Mouse (Mus musculus) lung, adult 2 months (tissue): ENCODE measurements at regions not wholly inside any gene's neighbourhood (a gene's known extent, or its start where the extent isn't known, plus 50 kb on each side); places are given as distances from the start of the nearest gene placed in this dataset.

ENCODE experiments used
- CTCF ChIP-seq: fragments of 200-500 bp; IDR thresholded peaks from 2 replicates; pipeline ENCODE4 v1.5.1; 2011; ENCODE audit warnings: mild to moderate bottlenecking, low read length, control low read depth; ENCODE audit not compliant: insufficient read depth
- POLR2A ChIP-seq: fragments of 200-500 bp; IDR thresholded peaks from 2 replicates; pipeline ENCODE4 v1.6.1; 2011; ENCODE audit warnings: low read depth, mild to moderate bottlenecking, control low read depth, low read length, borderline replicate concordance; ENCODE audit errors: extremely low read depth

DNA sequence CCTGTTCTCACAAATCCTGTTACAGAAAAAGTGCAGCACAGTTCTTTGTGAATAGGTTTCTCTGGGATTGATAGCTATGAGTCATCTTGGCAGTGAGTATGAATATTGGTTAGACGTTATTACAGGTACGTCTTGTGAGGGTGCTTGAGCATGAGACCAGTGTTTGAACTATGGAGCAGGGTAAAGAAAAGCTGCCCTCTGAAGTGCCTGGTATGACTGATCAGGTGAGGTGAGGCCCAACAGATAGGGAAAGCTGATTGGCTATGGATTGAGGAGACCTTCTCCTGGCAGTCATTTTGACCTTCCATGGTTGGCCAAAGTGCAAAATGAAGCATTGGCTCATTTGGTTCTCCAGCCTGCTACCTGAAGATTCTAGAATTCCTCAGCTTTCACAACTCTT, 106.7 kb downstream of the Tnfsf18 start:
- TF ChIP-seq CTCF, result no peak
- no peak for TF ChIP-seq POLR2A
